Mouse (Mus musculus): ENCODE measurements at regions not wholly inside any gene's neighbourhood (a gene's known extent, or its start where the extent isn't known, plus 50 kb on each side); places are given as distances from the start of the nearest gene placed in this dataset.

GRCm38 (mm10) chr5:102123285-102123684 is 53.6 kb upstream of the Wdfy3 start:
- Histone ChIP-seq H3K36me3 (ENCODE audit: insufficient read depth, low read length) (no peaks in the 10 kb centered on the region), H3K27ac (no peak overlapping the region), H3K27me3 (ENCODE audit: insufficient read depth, low read length) (no peaks in the 10 kb centered on the region), H3K9me3 (replicated peaks; ENCODE audit: low read length) (no peaks in the 10 kb centered on the region), H3K4me1 (replicated peaks; ENCODE audit: insufficient read depth, low read length) (no peaks in the 10 kb centered on the region), H3K4me2 (ENCODE audit: low read length) (no peak overlapping the region), H3K9ac (ENCODE audit: low read depth, low read length) (no peak overlapping the region), H3K4me3 (replicated peaks; ENCODE audit: low read depth, low read length) (no peak overlapping the region)
- 78% methylated on average over 6 of the region's 6 CpGs for whole genome bisulfite sequencing
- no peak for TF ChIP-seq CTCF (IDR thresholded peaks at IDR 0.05; ENCODE audit: low read depth)
- DNase-seq (ENCODE audit: low spot score): no peak
- ATAC-seq (replicated peaks; ENCODE audit: low FRiP score, low read depth): no peak

GRCm38 (mm10) chr5:102126737-102127136 is 57.0 kb upstream of the Wdfy3 start:
- no peak for ATAC-seq (replicated peaks; ENCODE audit: low FRiP score, low read depth)
- Histone ChIP-seq H3K9ac (ENCODE audit: low read depth, low read length) (no peak overlapping the region), H3K27me3 (ENCODE audit: insufficient read depth, low read length) (no peaks in the 10 kb centered on the region), H3K27ac (no peak overlapping the region), H3K4me3 (replicated peaks; ENCODE audit: low read depth, low read length) (no peak overlapping the region), H3K9me3 (replicated peaks; ENCODE audit: low read length) (no peaks in the 10 kb centered on the region), H3K4me1 (replicated peaks; ENCODE audit: insufficient read depth, low read length) (no peaks in the 10 kb centered on the region), H3K36me3 (ENCODE audit: insufficient read depth, low read length) (no peaks in the 10 kb centered on the region), H3K4me2 (ENCODE audit: low read length) (no peak overlapping the region)
- DNase-seq (ENCODE audit: low spot score): peak; percentile 27
- 17% methylated on average over 3 of the region's 3 CpGs for WGBS
- TF ChIP-seq CTCF (IDR thresholded peaks at IDR 0.05; ENCODE audit: low read depth): peak; percentile 75

- no peaks in the 10 kb centered on the region for H3K4me1 ChIP-seq (replicated peaks; ENCODE audit: insufficient read depth, low read length)
- H3K9ac ChIP-seq (ENCODE audit: low read depth, low read length): no peak overlapping the region
- no peaks in the 10 kb centered on the region for H3K9me3 ChIP-seq (replicated peaks; ENCODE audit: low read length)
- no peaks in the 10 kb centered on the region for H3K36me3 ChIP-seq (ENCODE audit: insufficient read depth, low read length)
- 85% methylated on average over 4 of the region's 4 CpGs for WGBS
- H3K4me3 ChIP-seq (replicated peaks; ENCODE audit: low read depth, low read length): no peak overlapping the region
- H3K27ac ChIP-seq: no peak overlapping the region
- ATAC-seq (replicated peaks; ENCODE audit: low FRiP score, low read depth) (no peak), DNase-seq (ENCODE audit: low spot score) (no peak)
- no peak for TF ChIP-seq CTCF (IDR thresholded peaks at IDR 0.05; ENCODE audit: low read depth)
- H3K4me2 ChIP-seq (ENCODE audit: low read length): no peak overlapping the region
- H3K27me3 ChIP-seq (ENCODE audit: insufficient read depth, low read length): no peaks in the 10 kb centered on the region
These were observed 78.3 kb upstream of the Wdfy3 start for GRCm38 (mm10) chr5:102147991-102148390.

- 42% methylated on average over 14 of the region's 14 CpGs for WGBS
These were observed 79.9 kb upstream of the Wdfy3 start for GRCm38 (mm10) chr5:102149481-102150129.

GRCm38 (mm10) chr5:102159621-102160020 is 89.9 kb upstream of the Wdfy3 start:
- Histone ChIP-seq H3K4me2 (ENCODE audit: low read length) (no peak overlapping the region), H3K4me3 (replicated peaks; ENCODE audit: low read depth, low read length) (no peak overlapping the region), H3K36me3 (ENCODE audit: insufficient read depth, low read length) (no peaks in the 10 kb centered on the region), H3K27me3 (ENCODE audit: insufficient read depth, low read length) (no peaks in the 10 kb centered on the region), H3K9ac (ENCODE audit: low read depth, low read length) (no peak overlapping the region), H3K27ac (no peak overlapping the region), H3K4me1 (replicated peaks; ENCODE audit: insufficient read depth, low read length) (no peaks in the 10 kb centered on the region), H3K9me3 (replicated peaks; ENCODE audit: low read length) (no peaks in the 10 kb centered on the region)
- DNase-seq (ENCODE audit: low spot score) (no peak), ATAC-seq (replicated peaks; ENCODE audit: low FRiP score, low read depth) (no peak)
- WGBS: 86% methylated on average over 2 of the region's 2 CpGs
- no peak for TF ChIP-seq CTCF (IDR thresholded peaks at IDR 0.05; ENCODE audit: low read depth)

More at GRCm38 (mm10) chr5:102149481-102150129, 79.9 kb upstream of the Wdfy3 start:
- Histone ChIP-seq H3K9ac (ENCODE audit: low read depth, low read length) (no peak overlapping the region), H3K27me3 (ENCODE audit: insufficient read depth, low read length) (no peaks in the 10 kb centered on the region), H3K36me3 (ENCODE audit: insufficient read depth, low read length) (no peaks in the 10 kb centered on the region), H3K9me3 (replicated peaks; ENCODE audit: low read length) (no peaks in the 10 kb centered on the region), H3K4me3 (replicated peaks; ENCODE audit: low read depth, low read length) (no peak overlapping the region), H3K4me1 (replicated peaks; ENCODE audit: insufficient read depth, low read length) (no peaks in the 10 kb centered on the region), H3K4me2 (ENCODE audit: low read length) (no peak overlapping the region), H3K27ac (no peak overlapping the region)
- DNase-seq (ENCODE audit: low spot score): peak; percentile 84
- ATAC-seq (replicated peaks; ENCODE audit: low FRiP score, low read depth): no peak
- TF ChIP-seq CTCF (IDR thresholded peaks at IDR 0.05; ENCODE audit: low read depth): peak; percentile 95

GRCm38 (mm10) chr5:102167981-102168380 is 98.3 kb upstream of the Wdfy3 start:
- Histone ChIP-seq H3K27me3 (ENCODE audit: insufficient read depth, low read length) (no peaks in the 10 kb centered on the region), H3K4me1 (replicated peaks; ENCODE audit: insufficient read depth, low read length) (no peaks in the 10 kb centered on the region), H3K36me3 (ENCODE audit: insufficient read depth, low read length) (no peaks in the 10 kb centered on the region), H3K27ac (no peak overlapping the region), H3K9me3 (replicated peaks; ENCODE audit: low read length) (no peaks in the 10 kb centered on the region), H3K9ac (ENCODE audit: low read depth, low read length) (no peak overlapping the region), H3K4me3 (replicated peaks; ENCODE audit: low read depth, low read length) (no peak overlapping the region), H3K4me2 (ENCODE audit: low read length) (no peak overlapping the region)
- DNase-seq (ENCODE audit: low spot score) (no peak), ATAC-seq (replicated peaks; ENCODE audit: low FRiP score, low read depth) (no peak)
- no peak for TF ChIP-seq CTCF (IDR thresholded peaks at IDR 0.05; ENCODE audit: low read depth)
- WGBS: 50% methylated on average over 4 of the region's 4 CpGs

- Histone ChIP-seq H3K27ac (no peak overlapping the region), H3K4me2 (ENCODE audit: low read length) (no peak overlapping the region), H3K27me3 (ENCODE audit: insufficient read depth, low read length) (no peaks in the 10 kb centered on the region), H3K4me1 (replicated peaks; ENCODE audit: insufficient read depth, low read length) (no peaks in the 10 kb centered on the region), H3K36me3 (ENCODE audit: insufficient read depth, low read length) (no peaks in the 10 kb centered on the region), H3K9me3 (replicated peaks; ENCODE audit: low read length) (no peaks in the 10 kb centered on the region), H3K4me3 (replicated peaks; ENCODE audit: low read depth, low read length) (no peak overlapping the region), H3K9ac (ENCODE audit: low read depth, low read length) (no peak overlapping the region)
- TF ChIP-seq CTCF (IDR thresholded peaks at IDR 0.05; ENCODE audit: low read depth): no peak
- DNase-seq (ENCODE audit: low spot score) (no peak), ATAC-seq (replicated peaks; ENCODE audit: low FRiP score, low read depth) (no peak)
- WGBS: 66% methylated on average over 2 of the region's 3 CpGs
These were observed 102.1 kb upstream of the Wdfy3 start for GRCm38 (mm10) chr5:102171808-102172207.

Measured in kidney, postnatal 0 days (tissue).